Mouse (Mus musculus): ENCODE data around the gene Psma6.
A peak's percentile ranks its signal among the peaks of the same experiment; 100 is the strongest.

Psma6 gene

GRCm38 (mm10) chr12:55415255-55415654, 31.2 kb downstream of the Psma6 start:
- Histone ChIP-seq H3K36me3 (ENCODE audit: control insufficient read depth, insufficient read depth, low read length, poor library complexity, severe bottlenecking) (peaks cover 21% of the 10 kb centered on the region), H3K27me3 (ENCODE audit: control insufficient read depth, insufficient read depth, low read length, poor library complexity, severe bottlenecking) (no peaks in the 10 kb centered on the region)
- DNase-seq (ENCODE audit: low read depth, low spot score) = no peak

DNA sequence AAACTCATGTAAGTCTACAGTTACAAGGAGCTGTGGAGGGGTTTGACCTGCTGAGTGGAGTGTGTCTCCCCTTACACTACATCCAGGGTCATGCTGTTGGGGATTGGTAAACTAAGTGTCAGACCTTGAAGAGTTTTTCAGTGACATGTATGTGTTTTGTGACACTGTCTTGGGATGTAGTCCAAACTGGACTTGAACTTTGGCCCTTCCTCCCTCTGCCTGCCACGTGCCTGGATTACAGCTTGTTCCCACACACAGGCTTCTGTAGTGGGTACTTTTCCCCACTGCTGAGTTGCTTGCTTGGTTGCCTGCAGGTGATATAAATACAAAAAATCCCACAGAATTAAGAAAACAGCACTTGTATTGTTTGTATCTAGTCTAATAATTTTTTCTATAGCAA, 31.7 kb downstream of the Psma6 start:
- no peak for DNase-seq (ENCODE audit: low read depth, low spot score)
- H3K27me3 ChIP-seq (ENCODE audit: control insufficient read depth, insufficient read depth, low read length, poor library complexity, severe bottlenecking) = no peaks in the 10 kb centered on the region

GRCm38 (mm10) chr12:55420220-55420619, 36.2 kb downstream of the Psma6 start:
- DNase-seq (ENCODE audit: low read depth, low spot score) = no peak
- Histone ChIP-seq H3K36me3 (ENCODE audit: control insufficient read depth, insufficient read depth, low read length, poor library complexity, severe bottlenecking) (peaks cover 9% of the 10 kb centered on the region), H3K27me3 (ENCODE audit: control insufficient read depth, insufficient read depth, low read length, poor library complexity, severe bottlenecking) (no peaks in the 10 kb centered on the region)

More for the DNA sequence above, 31.7 kb downstream of the Psma6 start:
- peaks cover 20% of the 10 kb centered on the region for H3K36me3 ChIP-seq (ENCODE audit: control insufficient read depth, insufficient read depth, low read length, poor library complexity, severe bottlenecking)

DNA sequence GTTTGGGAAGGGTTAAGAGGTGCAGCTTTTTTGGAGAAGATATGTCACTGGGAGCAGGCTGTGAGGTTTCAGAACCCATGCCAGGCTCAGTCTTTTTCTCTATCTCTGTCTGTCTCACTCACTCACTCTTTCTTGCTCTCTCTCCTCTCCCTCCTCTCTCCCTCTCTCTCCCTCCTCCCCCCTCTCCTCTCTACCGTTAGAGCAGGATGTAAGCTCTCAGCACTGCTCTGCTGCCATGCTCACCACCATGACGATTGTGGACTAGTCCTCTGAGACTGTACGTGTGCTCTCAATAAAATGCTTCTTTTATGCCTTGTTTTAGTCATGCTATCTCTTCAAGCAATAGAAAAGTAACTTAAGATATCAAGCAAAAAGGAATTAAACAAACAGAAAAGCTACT, 38.0 kb downstream of the Psma6 start:
- no peaks in the 10 kb centered on the region for H3K27me3 ChIP-seq (ENCODE audit: control insufficient read depth, insufficient read depth, low read length, poor library complexity, severe bottlenecking)
- peak; percentile 58 for DNase-seq (ENCODE audit: low read depth, low spot score)
- peaks cover 6% of the 10 kb centered on the region for H3K36me3 ChIP-seq (ENCODE audit: control insufficient read depth, insufficient read depth, low read length, poor library complexity, severe bottlenecking)

- DNase-seq (ENCODE audit: low read depth, low spot score) = no peak
- H3K27me3 ChIP-seq (ENCODE audit: control insufficient read depth, insufficient read depth, low read length, poor library complexity, severe bottlenecking) = no peaks in the 10 kb centered on the region
- no peaks in the 10 kb centered on the region for H3K36me3 ChIP-seq (ENCODE audit: control insufficient read depth, insufficient read depth, low read length, poor library complexity, severe bottlenecking)
Observed at GRCm38 (mm10) chr12:55426300-55426699, 42.3 kb downstream of the Psma6 start.

GRCm38 (mm10) chr12:55429201-55429600, 45.2 kb downstream of the Psma6 start:
- Histone ChIP-seq H3K36me3 (ENCODE audit: control insufficient read depth, insufficient read depth, low read length, poor library complexity, severe bottlenecking) (no peaks in the 10 kb centered on the region), H3K27me3 (ENCODE audit: control insufficient read depth, insufficient read depth, low read length, poor library complexity, severe bottlenecking) (no peaks in the 10 kb centered on the region)
- no peak for DNase-seq (ENCODE audit: low read depth, low spot score)

DNA sequence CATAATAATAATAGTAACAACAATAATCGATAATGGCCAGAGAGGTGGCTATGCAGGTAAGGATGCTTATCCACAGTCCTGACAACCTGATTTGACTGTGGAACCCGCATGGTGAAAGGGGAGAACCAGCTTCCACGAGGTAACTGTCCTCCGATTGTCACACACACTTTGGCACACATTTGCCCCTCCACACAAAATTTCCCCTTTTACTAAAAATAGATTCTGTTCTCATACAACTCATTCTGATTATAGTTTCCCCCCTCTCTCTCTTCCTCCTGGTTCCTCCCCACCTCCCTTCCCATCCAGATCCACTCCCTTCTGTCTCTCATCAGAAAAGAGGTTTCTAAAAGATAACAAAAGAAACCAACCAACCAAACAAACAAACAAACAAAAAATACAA, 45.9 kb downstream of the Psma6 start:
- DNase-seq (ENCODE audit: low read depth, low spot score) = no peak
- Histone ChIP-seq H3K36me3 (ENCODE audit: control insufficient read depth, insufficient read depth, low read length, poor library complexity, severe bottlenecking) (no peaks in the 10 kb centered on the region), H3K27me3 (ENCODE audit: control insufficient read depth, insufficient read depth, low read length, poor library complexity, severe bottlenecking) (no peaks in the 10 kb centered on the region)

GRCm38 (mm10) chr12:55432284-55432919, 48.4 kb downstream of the Psma6 start:
- no peak for DNase-seq (ENCODE audit: low read depth, low spot score)
- H3K36me3 ChIP-seq (ENCODE audit: control insufficient read depth, insufficient read depth, low read length, poor library complexity, severe bottlenecking) = no peaks in the 10 kb centered on the region
- no peaks in the 10 kb centered on the region for H3K27me3 ChIP-seq (ENCODE audit: control insufficient read depth, insufficient read depth, low read length, poor library complexity, severe bottlenecking)

DNA sequence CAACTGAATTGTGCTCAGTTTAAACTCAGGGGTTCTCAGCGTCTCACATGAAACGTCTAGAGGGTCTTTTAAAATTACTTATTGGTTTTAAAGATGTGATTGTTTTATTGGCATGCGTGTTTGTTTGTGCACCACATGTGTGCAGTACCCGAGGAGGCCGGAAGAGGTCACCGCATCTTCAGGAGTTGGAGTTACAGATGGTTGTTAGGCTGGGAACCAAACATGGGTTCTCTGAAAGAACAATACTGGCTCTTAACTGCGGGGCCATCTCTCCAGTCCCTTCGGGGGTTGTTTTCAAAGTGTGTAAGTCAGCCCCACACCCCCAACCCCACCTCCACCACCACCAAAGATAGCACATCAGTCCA, 48.9 kb downstream of the Psma6 start:
- Histone ChIP-seq H3K36me3 (ENCODE audit: control insufficient read depth, insufficient read depth, low read length, poor library complexity, severe bottlenecking) (no peaks in the 10 kb centered on the region), H3K27me3 (ENCODE audit: control insufficient read depth, insufficient read depth, low read length, poor library complexity, severe bottlenecking) (no peaks in the 10 kb centered on the region)
- DNase-seq (ENCODE audit: low read depth, low spot score) = no peak

DNA sequence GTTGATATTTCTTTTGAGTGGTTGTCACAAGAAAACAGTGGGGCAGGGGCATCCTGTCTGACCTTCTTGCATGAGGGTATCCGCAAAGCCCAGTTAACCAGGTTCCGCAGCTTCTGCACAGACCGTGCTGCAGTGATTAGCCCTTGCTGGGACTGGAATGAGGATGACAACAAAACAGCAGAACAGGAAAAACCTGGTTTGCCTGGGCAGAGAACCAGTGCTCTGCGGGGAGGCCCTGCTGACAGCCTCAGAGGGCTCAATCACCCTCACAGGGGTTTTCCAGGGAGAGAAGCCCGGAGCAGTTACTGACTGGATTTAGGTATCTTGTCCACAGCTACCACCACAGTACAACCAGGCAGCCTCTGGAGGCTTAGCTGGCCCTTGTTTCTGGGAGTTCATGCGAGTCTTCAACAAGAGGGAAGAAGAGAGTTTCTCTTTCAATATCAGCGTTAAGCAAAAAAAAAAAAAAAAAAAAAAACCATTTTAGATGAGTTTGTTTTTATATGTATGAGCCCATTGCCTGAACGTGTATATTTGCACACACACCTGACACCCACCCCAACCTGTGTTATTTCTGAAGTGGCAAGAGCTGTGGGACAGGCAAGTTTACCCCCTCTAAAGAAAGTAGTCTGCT, 49.9 kb downstream of the Psma6 start:
- Histone ChIP-seq H3K36me3 (ENCODE audit: control insufficient read depth, insufficient read depth, low read length, poor library complexity, severe bottlenecking) (no peaks in the 10 kb centered on the region), H3K27me3 (ENCODE audit: control insufficient read depth, insufficient read depth, low read length, poor library complexity, severe bottlenecking) (no peaks in the 10 kb centered on the region)
- DNase-seq (ENCODE audit: low read depth, low spot score) = peak; percentile 47

- Histone ChIP-seq H3K36me3 (ENCODE audit: control insufficient read depth, insufficient read depth, low read length, poor library complexity, severe bottlenecking) (no peaks in the 10 kb centered on the region), H3K27me3 (ENCODE audit: control insufficient read depth, insufficient read depth, low read length, poor library complexity, severe bottlenecking) (no peaks in the 10 kb centered on the region)
- no peak for DNase-seq (ENCODE audit: low read depth, low spot score)
Observed at GRCm38 (mm10) chr12:55435080-55435479, 51.1 kb downstream of the Psma6 start.

- Histone ChIP-seq H3K36me3 (ENCODE audit: control insufficient read depth, insufficient read depth, low read length, poor library complexity, severe bottlenecking) (no peaks in the 10 kb centered on the region), H3K27me3 (ENCODE audit: control insufficient read depth, insufficient read depth, low read length, poor library complexity, severe bottlenecking) (no peaks in the 10 kb centered on the region)
- no peak for DNase-seq (ENCODE audit: low read depth, low spot score)
Observed at GRCm38 (mm10) chr12:55437122-55437826, 53.3 kb downstream of the Psma6 start.

- DNase-seq (ENCODE audit: low read depth, low spot score) = no peak
- Histone ChIP-seq H3K36me3 (ENCODE audit: control insufficient read depth, insufficient read depth, low read length, poor library complexity, severe bottlenecking) (no peaks in the 10 kb centered on the region), H3K27me3 (ENCODE audit: control insufficient read depth, insufficient read depth, low read length, poor library complexity, severe bottlenecking) (no peaks in the 10 kb centered on the region)
Observed at GRCm38 (mm10) chr12:55438058-55438457, 54.0 kb downstream of the Psma6 start.

DNA sequence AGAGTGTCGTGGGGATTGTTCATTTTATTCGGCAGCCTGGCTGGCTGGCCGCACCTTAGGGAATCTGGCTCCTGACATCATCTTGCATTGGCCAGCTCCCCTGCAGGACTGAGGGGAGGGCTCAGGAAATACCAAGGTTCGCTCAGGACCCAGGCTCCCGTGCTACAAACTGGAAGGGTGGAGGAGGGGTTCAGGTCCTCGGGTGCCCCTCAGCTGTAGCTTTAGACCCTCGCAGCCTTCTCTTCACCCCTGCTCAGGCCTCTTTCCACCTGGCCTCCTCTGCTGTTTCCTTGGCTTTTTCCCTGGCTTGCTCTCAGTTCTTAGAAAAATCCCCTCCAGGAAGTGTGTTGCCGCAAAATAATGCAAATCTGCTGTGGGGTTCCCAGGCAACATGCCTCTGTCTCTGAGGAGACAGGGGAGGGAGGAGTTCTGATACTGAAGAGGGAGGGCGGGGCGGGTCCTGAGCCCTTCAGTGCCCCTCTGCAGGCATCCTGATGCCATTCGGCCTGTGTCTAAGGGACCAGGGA, 54.7 kb downstream of the Psma6 start:
- no peaks in the 10 kb centered on the region for H3K27me3 ChIP-seq (ENCODE audit: control insufficient read depth, insufficient read depth, low read length, poor library complexity, severe bottlenecking)
- no peaks in the 10 kb centered on the region for H3K36me3 ChIP-seq (ENCODE audit: control insufficient read depth, insufficient read depth, low read length, poor library complexity, severe bottlenecking)
- DNase-seq (ENCODE audit: low read depth, low spot score) = peak; percentile 63

GRCm38 (mm10) chr12:55440416-55440815, 56.4 kb downstream of the Psma6 start:
- DNase-seq (ENCODE audit: low read depth, low spot score) = no peak
- no peaks in the 10 kb centered on the region for H3K27me3 ChIP-seq (ENCODE audit: control insufficient read depth, insufficient read depth, low read length, poor library complexity, severe bottlenecking)
- H3K36me3 ChIP-seq (ENCODE audit: control insufficient read depth, insufficient read depth, low read length, poor library complexity, severe bottlenecking) = no peaks in the 10 kb centered on the region
